Mouse (Mus musculus) stomach, postnatal 0 days (tissue): ENCODE data around the gene Ptprt.

Source experiments
- CTCF ChIP-seq: IDR thresholded peaks from 2 replicates; pipeline ENCODE4 v1.5.1; 2016; ENCODE audit warnings: antibody characterized with exemption, low read depth, mild to moderate bottlenecking, moderate library complexity
- EP300 ChIP-seq: optimal IDR thresholded peaks from 2 replicates; pipeline ENCODE3; 2016; ENCODE audit warnings: antibody characterized with exemption

DNA sequence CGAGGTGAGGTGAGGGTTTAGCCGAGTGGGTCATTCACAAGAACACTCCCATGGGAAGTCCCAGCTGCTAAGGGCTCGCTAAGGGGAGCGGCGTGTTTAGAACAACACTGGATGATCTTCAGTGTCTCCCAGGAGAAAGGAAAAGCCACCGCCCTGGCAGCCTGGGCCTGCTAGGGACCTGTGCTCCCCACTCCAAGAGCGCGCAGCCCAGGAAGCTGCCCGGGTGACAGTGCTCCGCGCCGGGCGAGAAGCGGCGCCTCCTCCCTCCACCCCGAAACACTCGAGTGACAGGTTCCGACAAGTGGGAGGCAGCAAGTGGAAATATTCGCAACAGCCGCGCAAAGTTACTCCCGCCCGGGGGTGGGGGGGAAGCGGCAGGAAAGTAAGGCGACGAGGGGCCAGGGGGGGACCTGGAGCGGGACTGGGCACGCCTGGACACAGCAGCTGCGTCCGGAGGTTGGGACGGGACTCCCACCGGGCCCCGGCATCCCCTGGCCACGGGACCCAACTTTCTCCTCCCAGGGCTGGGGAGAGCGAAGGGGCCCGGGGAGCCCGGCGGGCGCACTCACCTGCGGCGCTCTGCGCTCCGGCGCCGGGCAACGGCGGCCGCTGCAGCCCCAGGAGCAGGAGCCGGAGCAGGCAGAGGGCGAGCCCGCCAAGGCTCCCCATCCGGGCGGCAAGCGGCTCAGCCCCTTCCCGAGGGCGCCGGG, 561 bp downstream of the Ptprt start:
- TF ChIP-seq CTCF (no peak), EP300 (no peak)
